Mouse (Mus musculus) naive thymus-derived CD4-positive, alpha-beta T cell, adult 5 months (primary cell): Measurements from ENCODE around the gene Rhox4a. TPM values are rescaled to one million over a fixed set of nuclear protein-coding genes. Genes with fewer than 3 reads are reported as not detected.

ENCODE experiments used
- polyA plus RNA-seq: library from polyadenylated mRNA; unstranded; fragments of 100-300 nt; shearing (Covaris generic); gene quantifications from one replicate; pipeline ENCODE4 v1.2.1, GENCODE M21; 2017

Gene Rhox4a
- 0.37 TPM for polyA plus RNA-seq

GRCm38 (mm10) chrX:37265038-37265437 lies at the start of gene Rhox4a:
Gene Rhox4a (plus strand): TSS chrX:37265338.

DNA sequence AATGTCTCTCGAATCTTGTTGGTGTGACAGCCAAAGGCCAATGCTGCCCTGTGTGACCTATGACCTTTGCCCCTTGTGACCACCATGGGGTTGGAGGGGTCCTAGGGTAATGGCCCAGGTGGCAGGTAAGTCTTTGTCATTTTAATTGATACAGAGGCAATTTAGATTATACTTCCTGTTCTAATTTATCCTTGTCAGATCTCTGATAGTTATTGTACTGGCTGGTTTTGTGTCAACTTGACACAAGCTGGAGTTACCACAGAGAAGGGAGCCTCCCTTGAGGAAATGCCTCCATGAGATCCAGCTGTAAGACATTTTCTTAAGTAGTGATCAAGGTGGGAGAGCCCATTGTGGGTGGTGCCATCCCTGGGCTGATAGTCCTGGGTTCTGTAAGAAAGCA lies 43.0 kb upstream of the Rhox4a start, which contains the start of gene Rhox1:
Gene Rhox1, minus strand, starts transcription at position 101 of the 400 bp plus-strand sequence.

DNA sequence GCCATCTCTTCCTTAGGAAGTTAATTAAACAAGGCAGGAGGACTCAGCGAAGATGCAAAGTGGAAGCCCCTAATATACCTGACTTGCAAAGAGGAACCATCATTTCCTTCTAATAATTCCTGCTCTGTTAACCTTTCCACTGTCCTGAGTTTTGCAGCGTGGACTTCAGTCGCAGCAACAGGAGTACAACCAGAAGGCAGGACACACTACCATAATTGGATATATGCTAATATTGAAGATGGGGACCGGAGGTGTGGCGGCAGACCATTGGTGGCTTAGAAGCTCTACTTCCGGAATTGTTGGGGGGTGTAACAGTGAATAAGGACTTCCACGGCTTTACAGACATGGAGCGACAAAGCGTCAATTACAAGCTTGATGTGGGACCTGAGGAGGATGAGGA lies 20.5 kb upstream of the Rhox4a start, which contains the start of gene Rhox2a:
Gene Rhox2a, plus strand, starts transcription at position 301 of the 400 bp plus-strand sequence.

GRCm38 (mm10) chrX:37249619-37250018 lies 15.5 kb upstream of the Rhox4a start, which contains the start of gene Rhox3a:
Gene Rhox3a (plus strand): TSS chrX:37249919.

Other genes with a start within 250 kb of the Rhox4a start
- gene Sowahd, start 216.5 kb upstream of the Rhox4a start, polyA plus RNA-seq, result not detected
- gene Rpl39, start 179.9 kb upstream of the Rhox4a start, polyA plus RNA-seq, result 514 TPM
- gene Upf3b, start 155.0 kb upstream of the Rhox4a start, polyA plus RNA-seq, result 13.0 TPM
- 16.9 TPM for gene Nkap, start 138.5 kb upstream of the Rhox4a start, polyA plus RNA-seq
- gene Akap14, start 96.5 kb upstream of the Rhox4a start, polyA plus RNA-seq, result not detected
- gene Ndufa1, start 74.2 kb upstream of the Rhox4a start, polyA plus RNA-seq, result 154 TPM
- gene Rnf113a1, start 74.1 kb upstream of the Rhox4a start, polyA plus RNA-seq, result 6.5 TPM
- not detected for gene Gm9, start 54.3 kb upstream of the Rhox4a start, polyA plus RNA-seq
- gene Rhox1, start 43.1 kb upstream of the Rhox4a start, polyA plus RNA-seq, result not detected
- gene Rhox2a, start 20.4 kb upstream of the Rhox4a start, polyA plus RNA-seq, result not detected
- gene Rhox3a, start 15.4 kb upstream of the Rhox4a start, polyA plus RNA-seq, result not detected
- gene Rhox3a2, start 114.7 kb downstream of the Rhox4a start, polyA plus RNA-seq, result not detected
- gene Rhox4a2, start 125.5 kb downstream of the Rhox4a start, polyA plus RNA-seq, result not detected
- gene Rhox2b, start 146.7 kb downstream of the Rhox4a start, polyA plus RNA-seq, result not detected
- not detected for gene Rhox4b, start 167.2 kb downstream of the Rhox4a start, polyA plus RNA-seq
- not detected for gene Rhox2c, start 188.3 kb downstream of the Rhox4a start, polyA plus RNA-seq
- gene Rhox3c, start 193.2 kb downstream of the Rhox4a start, polyA plus RNA-seq, result not detected
- gene Rhox4c, start 215.0 kb downstream of the Rhox4a start, polyA plus RNA-seq, result not detected
- not detected for gene Rhox2d, start 228.1 kb downstream of the Rhox4a start, polyA plus RNA-seq
- gene Rhox4d, start 249.0 kb downstream of the Rhox4a start, polyA plus RNA-seq, result 0.31 TPM